Mouse (Mus musculus): ENCODE measurements at regions not wholly inside any gene's neighbourhood (a gene's known extent, or its start where the extent isn't known, plus 50 kb on each side); places are given as distances from the start of the nearest gene placed in this dataset.

DNA sequence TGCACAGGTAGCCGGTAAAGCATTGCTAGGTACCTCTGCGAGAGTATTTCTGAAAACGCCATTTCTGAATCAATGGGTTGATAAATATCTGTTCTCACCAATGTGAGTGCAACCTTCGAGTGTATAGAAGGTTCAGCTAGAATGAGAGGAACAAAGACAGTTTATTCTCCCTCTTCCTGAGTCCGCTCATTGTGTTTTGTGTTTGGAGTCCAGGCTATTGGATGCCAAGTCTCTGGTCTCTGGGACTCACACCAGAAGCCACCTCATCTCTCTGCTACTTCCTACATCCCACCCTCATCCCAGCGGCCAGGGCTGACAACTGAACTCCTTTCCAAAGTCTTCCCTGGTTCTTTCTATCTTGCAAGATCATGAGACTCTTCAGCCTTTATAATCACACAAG, 62.7 kb downstream of the Lrrc30 start:
- H3K9ac ChIP-seq (ENCODE audit: low read length) = no peak overlapping the region
- H3K9me3 ChIP-seq (replicated peaks; ENCODE audit: control insufficient read depth, low read length) = no peaks in the 10 kb centered on the region
- H3K4me1 ChIP-seq (ENCODE audit: control insufficient read depth, insufficient read depth, low read length) = no peaks in the 10 kb centered on the region
- no peaks in the 10 kb centered on the region for H3K36me3 ChIP-seq (ENCODE audit: control insufficient read depth, insufficient read depth, low read length)
- H3K27me3 ChIP-seq (replicated peaks; ENCODE audit: control insufficient read depth, insufficient read depth, low read length) = no peaks in the 10 kb centered on the region
- no peak overlapping the region for H3K27ac ChIP-seq (ENCODE audit: low read depth, low read length)
- WGBS = 91% methylated on average over 6 of the region's 6 CpGs
- DNase-seq (ENCODE audit: low spot score) (no peak), ATAC-seq (no peak)
- H3K4me2 ChIP-seq (ENCODE audit: low read length) = no peak overlapping the region
- no peak overlapping the region for H3K4me3 ChIP-seq (ENCODE audit: low read depth, low read length)

DNA sequence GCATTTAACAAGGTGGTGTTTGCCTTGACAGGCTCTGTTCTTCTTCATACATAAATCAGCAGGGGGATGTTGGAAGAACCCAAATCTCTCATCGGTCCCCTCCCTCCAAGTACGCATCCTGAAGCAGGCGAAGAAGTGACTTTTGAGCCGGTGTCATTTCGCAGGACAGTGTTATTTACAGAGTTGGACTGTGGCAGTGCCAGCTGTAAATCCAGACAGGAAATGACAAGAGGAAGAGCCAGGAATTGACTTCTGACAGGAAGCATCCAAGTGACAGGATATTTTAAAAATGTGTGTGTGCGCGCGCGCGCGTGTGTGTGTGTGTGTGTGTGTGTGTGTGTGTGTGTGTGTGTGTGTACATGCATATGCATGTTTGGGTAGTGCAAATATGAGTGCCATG, 66.3 kb downstream of the Lrrc30 start:
- WGBS = 89% methylated on average over 11 of the region's 11 CpGs

DNA sequence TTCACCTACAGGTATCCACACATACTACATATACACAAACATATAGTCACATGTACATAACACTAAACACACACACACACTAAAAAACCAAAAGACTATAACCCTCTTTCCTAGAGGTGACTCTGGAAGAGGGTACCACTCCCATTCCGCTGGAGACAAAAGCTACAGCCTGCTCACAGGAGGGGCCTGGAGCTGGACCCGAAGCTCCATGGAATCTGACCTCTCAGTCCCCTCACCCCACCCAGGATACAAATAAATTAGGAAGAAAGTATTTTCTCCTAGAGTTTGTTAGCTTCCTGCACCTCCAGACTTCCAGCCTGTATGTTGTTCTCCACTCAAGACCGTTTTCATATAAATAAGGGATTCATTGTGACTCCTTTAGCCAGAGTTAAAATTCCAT, 66.8 kb downstream of the Lrrc30 start:
- ATAC-seq (no peak), DNase-seq (ENCODE audit: low spot score) (no peak)
- Histone ChIP-seq H3K36me3 (ENCODE audit: control insufficient read depth, insufficient read depth, low read length) (no peaks in the 10 kb centered on the region), H3K4me3 (ENCODE audit: low read depth, low read length) (no peak overlapping the region), H3K4me2 (ENCODE audit: low read length) (no peak overlapping the region), H3K9ac (ENCODE audit: low read length) (no peak overlapping the region), H3K27me3 (replicated peaks; ENCODE audit: control insufficient read depth, insufficient read depth, low read length) (no peaks in the 10 kb centered on the region), H3K9me3 (replicated peaks; ENCODE audit: control insufficient read depth, low read length) (no peaks in the 10 kb centered on the region), H3K27ac (ENCODE audit: low read depth, low read length) (no peak overlapping the region), H3K4me1 (ENCODE audit: control insufficient read depth, insufficient read depth, low read length) (no peaks in the 10 kb centered on the region)
- 46% methylated on average over 3 of the region's 3 CpGs for WGBS

More for the DNA sequence above, 66.3 kb downstream of the Lrrc30 start:
- H3K27ac ChIP-seq (ENCODE audit: low read depth, low read length) = no peak overlapping the region
- H3K9me3 ChIP-seq (replicated peaks; ENCODE audit: control insufficient read depth, low read length) = no peaks in the 10 kb centered on the region
- no peaks in the 10 kb centered on the region for H3K4me1 ChIP-seq (ENCODE audit: control insufficient read depth, insufficient read depth, low read length)
- ATAC-seq (no peak), DNase-seq (ENCODE audit: low spot score) (no peak)
- no peaks in the 10 kb centered on the region for H3K36me3 ChIP-seq (ENCODE audit: control insufficient read depth, insufficient read depth, low read length)
- H3K4me2 ChIP-seq (ENCODE audit: low read length) = no peak overlapping the region
- H3K27me3 ChIP-seq (replicated peaks; ENCODE audit: control insufficient read depth, insufficient read depth, low read length) = no peaks in the 10 kb centered on the region
- no peak overlapping the region for H3K9ac ChIP-seq (ENCODE audit: low read length)
- no peak overlapping the region for H3K4me3 ChIP-seq (ENCODE audit: low read depth, low read length)

DNA sequence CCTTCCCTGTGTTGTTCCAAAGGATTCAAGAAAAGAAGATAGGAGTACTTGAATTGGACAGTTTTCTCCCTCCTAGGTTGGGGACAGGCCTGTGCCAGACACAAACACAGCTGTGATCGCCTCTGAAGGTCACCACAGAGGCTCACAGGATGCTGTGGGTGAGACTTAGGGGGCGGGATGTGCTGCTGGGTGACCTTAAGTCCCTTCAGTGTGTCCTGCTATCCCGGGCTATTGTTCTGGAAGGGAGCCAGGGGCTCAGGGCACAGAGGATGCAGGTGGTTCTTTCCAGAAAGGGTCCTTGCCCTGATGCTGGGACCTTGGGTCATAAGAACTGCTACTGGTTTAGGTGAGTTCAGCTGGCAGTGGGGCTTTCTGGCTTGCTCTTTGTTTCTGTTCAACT, 67.7 kb downstream of the Lrrc30 start:
- WGBS = 71% methylated on average over 3 of the region's 3 CpGs
- DNase-seq (ENCODE audit: low spot score) = no peak

DNA sequence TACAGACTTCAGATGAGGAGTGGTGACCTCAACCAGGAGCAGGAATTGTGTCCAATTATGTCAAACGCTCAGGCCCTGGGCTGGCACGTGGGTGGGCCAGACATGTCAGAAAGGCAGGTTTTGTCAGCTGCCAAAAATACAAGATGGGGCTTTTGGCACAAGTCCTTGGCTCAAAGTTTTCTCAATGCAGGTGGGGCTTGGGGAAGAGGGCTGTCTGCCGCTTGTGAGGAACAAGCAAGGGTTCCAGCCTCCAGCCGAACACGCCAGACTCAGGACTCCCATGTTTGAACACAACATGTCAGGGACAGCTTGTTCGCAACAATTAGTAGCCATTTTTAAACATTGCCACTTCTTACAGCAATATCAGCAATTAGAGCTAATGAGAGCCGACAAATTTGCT, 69.5 kb downstream of the Lrrc30 start:
- Histone ChIP-seq H3K27ac (ENCODE audit: low read depth, low read length) (no peak overlapping the region), H3K27me3 (replicated peaks; ENCODE audit: control insufficient read depth, insufficient read depth, low read length) (no peaks in the 10 kb centered on the region), H3K4me1 (ENCODE audit: control insufficient read depth, insufficient read depth, low read length) (no peaks in the 10 kb centered on the region), H3K36me3 (ENCODE audit: control insufficient read depth, insufficient read depth, low read length) (no peaks in the 10 kb centered on the region), H3K4me2 (ENCODE audit: low read length) (no peak overlapping the region), H3K9me3 (replicated peaks; ENCODE audit: control insufficient read depth, low read length) (no peaks in the 10 kb centered on the region), H3K9ac (ENCODE audit: low read length) (no peak overlapping the region), H3K4me3 (ENCODE audit: low read depth, low read length) (no peak overlapping the region)
- DNase-seq (ENCODE audit: low spot score) (peak; percentile 75), ATAC-seq (peak; percentile 77)
- 58% methylated on average over 7 of the region's 7 CpGs for WGBS

More for the DNA sequence above, 67.7 kb downstream of the Lrrc30 start:
- Histone ChIP-seq H3K4me3 (ENCODE audit: low read depth, low read length) (no peak overlapping the region), H3K27ac (ENCODE audit: low read depth, low read length) (no peak overlapping the region), H3K4me2 (ENCODE audit: low read length) (no peak overlapping the region), H3K27me3 (replicated peaks; ENCODE audit: control insufficient read depth, insufficient read depth, low read length) (no peaks in the 10 kb centered on the region), H3K4me1 (ENCODE audit: control insufficient read depth, insufficient read depth, low read length) (no peaks in the 10 kb centered on the region), H3K9ac (ENCODE audit: low read length) (no peak overlapping the region), H3K36me3 (ENCODE audit: control insufficient read depth, insufficient read depth, low read length) (no peaks in the 10 kb centered on the region), H3K9me3 (replicated peaks; ENCODE audit: control insufficient read depth, low read length) (no peaks in the 10 kb centered on the region)
- no peak for ATAC-seq

DNA sequence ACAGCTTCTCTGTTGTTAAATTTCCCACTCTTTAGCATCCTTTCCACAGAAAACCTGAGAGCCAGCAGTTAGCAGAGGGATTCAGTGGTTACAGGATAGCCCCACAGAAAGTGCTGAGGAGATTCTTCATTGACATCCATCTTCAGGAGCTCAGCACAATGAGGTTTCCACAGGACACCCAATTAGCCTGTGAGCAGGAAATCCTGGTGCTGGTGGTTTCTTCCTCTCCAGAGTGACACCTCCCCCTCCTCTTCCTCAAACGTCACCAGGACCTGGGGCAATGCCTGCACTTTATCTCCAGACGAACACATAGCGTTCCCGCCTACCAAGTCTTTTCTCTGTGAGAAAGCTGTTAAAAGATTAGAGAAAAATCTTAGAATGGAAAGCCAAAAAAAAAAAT, 70.7 kb downstream of the Lrrc30 start:
- Histone ChIP-seq H3K4me3 (ENCODE audit: low read depth, low read length) (no peak overlapping the region), H3K4me1 (ENCODE audit: control insufficient read depth, insufficient read depth, low read length) (no peaks in the 10 kb centered on the region), H3K36me3 (ENCODE audit: control insufficient read depth, insufficient read depth, low read length) (no peaks in the 10 kb centered on the region), H3K9me3 (replicated peaks; ENCODE audit: control insufficient read depth, low read length) (no peaks in the 10 kb centered on the region), H3K4me2 (ENCODE audit: low read length) (no peak overlapping the region), H3K27me3 (replicated peaks; ENCODE audit: control insufficient read depth, insufficient read depth, low read length) (no peaks in the 10 kb centered on the region), H3K27ac (ENCODE audit: low read depth, low read length) (no peak overlapping the region), H3K9ac (ENCODE audit: low read length) (no peak overlapping the region)
- DNase-seq (ENCODE audit: low spot score) (no peak), ATAC-seq (no peak)
- 75% methylated on average over 4 of the region's 4 CpGs for WGBS

DNA sequence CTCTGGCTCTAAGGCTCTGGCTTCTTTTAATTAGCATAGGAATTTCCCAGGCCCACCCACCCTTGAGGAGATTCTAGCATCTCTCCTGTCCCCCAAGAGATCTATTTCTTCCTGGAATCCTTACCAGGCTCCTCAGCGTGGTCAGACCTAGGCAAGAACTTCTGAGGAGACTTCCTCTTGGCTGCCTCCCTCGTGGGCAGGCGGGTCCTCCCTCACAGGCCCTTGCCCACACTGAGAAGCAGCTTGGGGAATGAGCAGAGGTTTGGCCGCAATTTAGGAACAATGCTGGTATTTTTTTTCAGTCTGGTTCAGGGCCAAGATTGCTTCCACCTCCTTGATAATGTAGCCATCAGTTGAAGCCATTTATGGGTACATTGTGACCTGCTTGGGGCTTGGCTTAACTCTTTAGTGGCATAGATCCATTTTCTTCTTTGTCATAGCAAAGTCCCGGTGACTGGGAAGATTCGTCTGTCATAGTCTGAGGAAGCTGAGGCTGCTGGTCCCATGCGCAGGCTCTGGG, 75.1 kb downstream of the Lrrc30 start:
- Histone ChIP-seq H3K27me3 (replicated peaks; ENCODE audit: control insufficient read depth, insufficient read depth, low read length) (no peaks in the 10 kb centered on the region), H3K4me1 (ENCODE audit: control insufficient read depth, insufficient read depth, low read length) (no peaks in the 10 kb centered on the region), H3K27ac (ENCODE audit: low read depth, low read length) (no peak overlapping the region), H3K36me3 (ENCODE audit: control insufficient read depth, insufficient read depth, low read length) (no peaks in the 10 kb centered on the region), H3K9me3 (replicated peaks; ENCODE audit: control insufficient read depth, low read length) (no peaks in the 10 kb centered on the region), H3K9ac (ENCODE audit: low read length) (no peak overlapping the region), H3K4me2 (ENCODE audit: low read length) (no peak overlapping the region), H3K4me3 (ENCODE audit: low read depth, low read length) (no peak overlapping the region)
- 59% methylated on average over 7 of the region's 7 CpGs for WGBS
- no peak for ATAC-seq
- DNase-seq (ENCODE audit: low spot score) = no peak

DNA sequence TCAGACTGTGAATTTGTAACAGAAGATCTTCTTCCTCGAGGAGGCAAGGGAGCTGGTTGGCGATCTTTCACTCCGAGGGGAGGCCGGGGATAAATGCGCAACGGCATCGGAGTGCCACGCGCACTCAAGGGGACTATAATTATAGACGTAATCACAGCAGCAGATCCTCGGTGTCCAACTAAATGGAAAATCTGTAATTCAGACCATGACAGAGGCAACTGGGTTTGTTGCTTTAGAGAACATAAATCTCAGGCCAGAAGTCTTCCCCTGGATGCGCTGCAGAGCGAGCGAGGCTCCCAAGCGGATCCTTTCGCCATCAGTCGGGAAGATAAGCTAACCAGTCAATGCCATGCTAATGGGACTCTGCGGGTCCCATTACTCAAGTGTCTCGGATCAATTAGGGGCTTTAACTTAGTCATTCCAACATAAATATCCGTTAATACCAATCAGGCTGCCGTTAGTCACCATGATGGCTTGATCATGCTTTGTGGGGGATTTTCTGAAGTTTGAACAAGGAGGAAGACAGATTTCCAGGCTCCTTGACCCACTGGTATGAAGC, 79.9 kb downstream of the Lrrc30 start:
- no peak overlapping the region for H3K9ac ChIP-seq (ENCODE audit: low read length)
- no peaks in the 10 kb centered on the region for H3K27me3 ChIP-seq (replicated peaks; ENCODE audit: control insufficient read depth, insufficient read depth, low read length)
- H3K4me3 ChIP-seq (ENCODE audit: low read depth, low read length) = no peak overlapping the region
- H3K4me1 ChIP-seq (ENCODE audit: control insufficient read depth, insufficient read depth, low read length) = no peaks in the 10 kb centered on the region
- no peak for ATAC-seq
- no peak overlapping the region for H3K4me2 ChIP-seq (ENCODE audit: low read length)
- no peaks in the 10 kb centered on the region for H3K36me3 ChIP-seq (ENCODE audit: control insufficient read depth, insufficient read depth, low read length)
- WGBS = 89% methylated on average over 21 of the region's 21 CpGs
- no peaks in the 10 kb centered on the region for H3K9me3 ChIP-seq (replicated peaks; ENCODE audit: control insufficient read depth, low read length)
- no peak overlapping the region for H3K27ac ChIP-seq (ENCODE audit: low read depth, low read length)
- DNase-seq (ENCODE audit: low spot score) = no peak

DNA sequence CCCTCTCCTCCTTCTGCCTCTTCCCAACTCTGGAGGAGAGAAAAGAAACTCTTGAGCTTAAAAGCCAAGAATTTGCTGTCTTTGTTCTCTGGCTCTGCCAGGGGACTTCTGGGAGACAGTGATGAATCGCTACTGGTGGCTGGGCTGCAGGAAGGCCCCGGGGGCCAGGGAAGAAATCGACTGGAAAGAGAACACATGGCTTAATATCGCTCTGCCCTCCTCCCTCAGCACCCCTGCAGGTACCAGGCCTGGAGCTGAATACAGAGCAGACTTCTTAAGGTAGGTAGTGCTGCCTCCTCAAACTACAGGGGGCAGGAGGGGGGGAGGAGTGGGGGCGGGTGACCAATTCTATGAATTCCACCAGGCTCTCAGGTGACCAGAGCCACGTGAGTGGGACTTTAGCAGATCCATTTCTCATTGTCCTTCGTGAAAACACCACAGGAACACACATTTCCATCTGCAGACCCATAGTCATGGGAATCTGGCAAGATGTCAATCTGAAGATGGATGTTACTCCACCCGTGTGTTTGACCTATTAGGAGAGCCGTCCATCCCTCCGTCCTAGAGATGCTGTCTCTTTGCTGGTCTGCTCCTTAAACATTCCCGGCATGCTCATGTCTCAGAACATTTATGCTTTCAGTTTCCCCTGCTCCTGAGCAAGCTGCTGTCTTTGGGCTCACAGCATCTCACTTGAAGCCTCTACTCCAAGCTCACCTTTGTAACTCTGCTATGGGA, 83.4 kb downstream of the Lrrc30 start:
- Histone ChIP-seq H3K4me3 (ENCODE audit: low read depth, low read length) (no peak overlapping the region), H3K36me3 (ENCODE audit: control insufficient read depth, insufficient read depth, low read length) (no peaks in the 10 kb centered on the region), H3K27ac (ENCODE audit: low read depth, low read length) (no peak overlapping the region), H3K27me3 (replicated peaks; ENCODE audit: control insufficient read depth, insufficient read depth, low read length) (no peaks in the 10 kb centered on the region), H3K9me3 (replicated peaks; ENCODE audit: control insufficient read depth, low read length) (no peaks in the 10 kb centered on the region), H3K9ac (ENCODE audit: low read length) (no peak overlapping the region), H3K4me2 (ENCODE audit: low read length) (no peak overlapping the region), H3K4me1 (ENCODE audit: control insufficient read depth, insufficient read depth, low read length) (no peaks in the 10 kb centered on the region)
- ATAC-seq (no peak), DNase-seq (ENCODE audit: low spot score) (no peak)
- WGBS = 46% methylated on average over 11 of the region's 11 CpGs
